Mouse (Mus musculus) lung, adult 18-20 months (tissue): ENCODE results near the gene 4930442H23Rik.
A peak's percentile ranks its signal among the peaks of the same experiment; 100 is the strongest.
"Not testable (repeated sequence)": the region's sequence is repeated elsewhere in the genome, so short reads cannot be mapped to it uniquely, and the experiment has no call there.

Experiments
- DNase-seq, 2 experiments: peaks; one replicate each; pipeline ENCODE4 v3.0.0; 2022; ENCODE audit warnings: mixed read lengths in 2 of 2

The 4930442H23Rik gene

DNA sequence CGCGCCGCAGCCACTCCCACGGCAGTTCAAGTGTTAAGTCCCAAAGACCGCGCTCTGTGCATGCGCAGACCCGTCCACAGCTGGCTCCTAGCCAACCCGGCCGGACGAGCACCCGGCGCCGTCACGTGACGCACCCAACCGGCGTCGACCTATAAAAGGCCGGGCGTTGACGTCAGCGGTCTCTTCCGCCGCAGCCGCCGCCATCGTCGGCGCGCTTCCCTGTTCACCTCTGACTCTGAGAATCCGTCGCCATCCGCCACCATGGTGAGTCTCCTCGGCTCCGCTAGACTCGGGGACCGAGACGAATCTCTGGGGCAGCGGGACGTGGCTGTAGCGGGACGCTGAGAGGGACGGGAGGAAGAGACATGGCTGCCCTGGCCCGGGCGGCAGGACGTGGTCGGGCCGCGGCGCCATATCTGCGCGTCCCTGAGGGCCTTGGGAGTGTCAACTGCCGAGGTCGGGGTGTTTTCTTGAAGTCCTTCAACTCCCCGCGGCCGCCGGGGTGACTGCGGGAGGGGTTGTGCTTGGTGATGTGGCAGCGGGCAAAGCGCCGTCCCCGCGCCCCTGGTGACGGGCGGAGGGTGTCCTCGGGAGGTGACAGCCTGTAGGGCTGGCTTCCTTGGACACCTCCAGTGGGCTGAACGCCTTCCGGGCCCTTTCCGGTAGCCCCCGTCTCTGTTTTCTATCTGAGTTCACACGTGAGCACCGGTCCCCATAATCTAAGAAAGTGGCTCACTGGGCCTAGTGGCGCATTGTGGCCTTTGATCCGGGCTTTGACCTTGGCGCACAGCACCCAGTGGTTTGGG lies 7.0 kb downstream of the 4930442H23Rik start, which contains the start of gene Eef2:
TSS of gene Eef2 (plus strand) at position 166 of the 806 bp plus-strand sequence.
- peak; percentile 98 to 99 for DNase-seq

GRCm38 (mm10) chr10:81175936-81176465 lies 7.6 kb downstream of the 4930442H23Rik start:
- peak in 1 of 2 experiments; percentile 51 for DNase-seq

GRCm38 (mm10) chr10:81175345-81175701 lies 8.3 kb downstream of the 4930442H23Rik start:
- not testable (repeated sequence) for DNase-seq

GRCm38 (mm10) chr10:81174617-81175344 lies 8.9 kb downstream of the 4930442H23Rik start:
- peak; percentile 86 to 90 for DNase-seq

DNA sequence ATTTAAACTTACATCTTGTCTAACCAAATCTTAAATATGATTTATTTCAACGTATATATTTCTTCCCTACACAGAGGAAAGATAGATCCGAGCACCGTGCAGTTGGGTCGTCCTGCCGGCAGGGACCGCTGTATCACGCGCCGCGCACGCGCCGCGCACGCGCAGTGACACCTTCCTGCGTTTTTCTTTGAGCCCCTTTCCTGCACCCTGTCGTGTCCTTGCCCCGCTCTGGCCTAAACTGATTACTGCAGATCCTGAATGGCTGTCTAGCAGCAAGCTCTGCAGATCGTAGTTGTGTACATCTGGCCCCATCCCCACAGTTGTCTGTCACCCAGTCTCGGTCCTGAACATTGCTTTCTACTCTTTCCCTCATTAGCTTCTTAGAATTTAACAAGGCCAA lies 10.5 kb downstream of the 4930442H23Rik start:
- peak; percentile 76 to 78 for DNase-seq

- not testable (repeated sequence) for DNase-seq
These were observed 14.2 kb downstream of the 4930442H23Rik start for GRCm38 (mm10) chr10:81169411-81169900.

DNA sequence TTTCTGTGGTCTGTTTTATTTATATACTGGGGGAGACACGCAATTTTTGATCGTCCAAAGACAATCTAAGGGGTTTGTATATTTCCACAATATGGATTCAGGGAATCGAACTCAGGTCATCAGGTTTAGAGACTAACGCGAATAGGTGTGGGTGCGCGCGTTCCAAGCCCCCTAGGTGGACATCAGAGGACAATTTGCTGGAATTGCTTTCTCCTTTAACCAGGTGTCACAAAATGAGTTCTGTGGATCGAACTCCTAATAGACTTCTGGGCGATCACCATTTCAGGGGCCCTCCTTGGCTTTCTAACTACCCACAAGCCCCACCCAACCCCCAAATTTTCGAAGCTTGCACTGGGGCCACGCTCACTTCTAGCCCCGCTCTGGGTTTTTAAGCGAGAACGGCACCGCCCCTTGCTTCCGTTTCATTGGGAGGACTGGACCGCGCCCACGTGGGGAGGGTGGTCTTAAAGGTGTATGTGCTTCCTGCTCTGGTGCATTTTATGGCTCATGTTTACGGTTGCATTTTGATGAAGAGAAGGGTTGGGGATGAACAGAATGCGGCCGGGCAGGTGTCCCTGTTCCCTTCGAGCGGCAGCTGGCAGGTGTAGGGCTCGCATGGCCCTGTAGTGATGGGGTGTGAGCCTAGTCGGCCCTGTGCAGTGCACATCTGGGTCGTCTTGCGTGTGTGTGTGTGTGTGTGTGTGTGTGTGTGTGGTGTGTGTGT lies 15.0 kb downstream of the 4930442H23Rik start:
- DNase-seq = peak; percentile 90 to 93

DNA sequence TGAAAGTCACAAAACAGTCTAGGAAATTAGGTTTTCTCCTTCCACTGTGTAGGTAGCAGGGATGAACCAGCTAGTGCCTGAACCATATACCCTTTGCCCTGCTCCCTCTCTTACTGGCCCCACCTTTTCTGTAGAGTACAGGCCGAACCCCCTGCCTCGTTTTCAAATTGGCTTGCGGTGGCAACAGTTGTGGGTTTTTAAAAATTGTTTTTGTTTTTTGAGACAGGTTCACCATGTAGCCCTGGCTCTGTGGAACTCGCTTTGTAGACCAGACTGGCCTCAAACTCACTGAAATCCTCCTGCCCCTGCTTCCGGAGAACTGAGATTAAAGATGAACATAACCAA lies 15.6 kb downstream of the 4930442H23Rik start:
- no peak for DNase-seq

- peak; percentile 100 for DNase-seq
These were observed 16.2 kb downstream of the 4930442H23Rik start, which contains the start of gene Pias4 for GRCm38 (mm10) chr10:81167200-81168086. TSS of gene Pias4 (minus strand) at chr10:81167923.

GRCm38 (mm10) chr10:81165118-81165517 lies 18.5 kb downstream of the 4930442H23Rik start:
- DNase-seq = peak in 1 of 2 experiments; percentile 53

- no peak for DNase-seq
These were observed 21.4 kb downstream of the 4930442H23Rik start for GRCm38 (mm10) chr10:81162318-81162652.

DNA sequence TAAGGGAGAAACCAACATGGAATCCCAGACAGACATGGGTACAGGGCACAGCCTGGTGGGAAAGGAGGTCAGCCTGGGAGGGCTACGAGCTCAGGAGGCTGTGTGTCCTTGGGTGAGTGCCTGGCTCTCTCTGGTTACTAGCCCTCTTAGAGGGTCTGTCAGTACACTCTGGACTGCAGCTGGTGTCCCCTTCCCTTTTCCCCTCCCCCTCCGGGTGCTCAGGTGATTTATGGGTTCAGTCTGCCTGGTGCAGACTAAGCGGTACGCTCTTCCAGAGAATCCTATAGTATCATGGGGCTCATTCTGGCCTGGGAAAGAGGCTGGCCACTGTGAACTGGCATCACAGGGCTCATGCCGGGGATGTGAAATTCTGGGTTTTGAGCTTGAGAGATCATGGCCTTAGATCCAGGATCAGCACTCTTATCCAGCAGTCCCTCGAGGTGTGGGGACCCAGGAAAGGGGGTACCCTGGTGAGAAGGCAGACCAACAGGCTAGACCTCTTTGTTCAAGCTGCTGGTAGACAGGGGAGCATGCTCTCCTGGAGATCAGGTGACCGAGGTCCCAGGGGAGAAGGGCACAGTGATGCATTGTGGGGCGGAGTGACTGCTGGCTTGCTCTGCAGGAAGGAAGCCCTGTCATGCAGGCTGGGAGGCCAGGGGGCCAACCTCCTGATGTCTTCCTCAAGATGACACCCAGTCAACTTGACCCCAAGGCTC lies 21.9 kb downstream of the 4930442H23Rik start:
- DNase-seq = no peak

DNA sequence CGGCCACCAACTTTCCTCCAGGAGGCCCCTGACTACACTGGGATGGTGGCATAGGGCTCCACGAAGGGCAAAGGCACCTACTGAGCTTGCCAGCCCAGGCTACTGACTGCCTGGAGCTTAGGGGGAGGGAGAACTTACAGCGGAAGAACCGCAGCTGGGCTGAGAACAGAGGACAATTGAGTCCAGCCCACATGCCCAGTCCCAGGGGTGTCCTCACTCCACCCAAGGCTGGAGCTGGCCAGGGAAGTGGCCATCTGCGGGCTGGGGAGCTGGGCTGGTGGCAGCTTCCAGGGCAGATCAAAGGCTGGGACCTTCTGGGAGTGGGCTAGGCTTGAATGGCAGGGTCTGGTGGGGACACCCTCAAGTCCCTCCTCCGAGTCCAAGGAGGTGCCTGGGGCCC lies 28.9 kb downstream of the 4930442H23Rik start:
- DNase-seq = no peak

DNA sequence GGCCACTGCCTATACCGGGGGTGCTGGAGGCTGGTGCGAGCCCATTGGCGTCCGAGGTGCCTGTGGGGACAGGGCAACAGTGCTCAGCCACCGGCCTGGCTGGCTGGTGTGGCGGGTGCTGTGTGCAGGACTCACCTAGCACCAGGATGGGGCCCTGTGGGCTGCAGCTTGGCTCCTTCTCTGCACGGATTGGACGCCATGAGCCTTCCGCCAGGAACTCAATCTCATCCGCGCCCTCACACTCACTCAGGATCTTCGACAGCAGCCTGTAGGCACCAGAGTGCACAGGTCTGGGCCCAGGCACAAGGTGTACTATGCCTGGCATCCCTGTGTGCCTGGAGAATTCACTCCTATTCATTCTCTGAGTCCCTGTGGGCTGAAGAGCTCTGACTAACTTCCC lies 29.3 kb downstream of the 4930442H23Rik start:
- no peak for DNase-seq

DNA sequence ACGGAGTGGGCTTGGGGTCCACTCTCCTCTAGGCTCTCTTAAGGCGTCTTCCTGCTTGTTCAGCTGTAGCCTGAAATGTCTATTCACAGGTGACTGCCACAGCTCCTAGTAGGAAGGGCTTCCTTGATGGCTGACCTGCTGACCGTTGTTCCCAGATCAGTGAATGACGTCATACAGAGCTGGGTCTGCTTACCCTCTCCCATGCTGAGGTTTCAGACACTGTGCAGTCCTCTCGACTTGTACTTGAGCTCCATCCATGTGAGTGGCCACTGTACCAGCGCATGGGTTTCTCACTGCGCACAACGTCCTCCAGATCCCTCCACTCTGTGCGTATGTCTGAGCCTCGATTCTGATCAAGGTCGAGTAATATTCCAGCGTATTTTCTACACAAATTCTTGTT lies 31.0 kb downstream of the 4930442H23Rik start:
- no peak for DNase-seq

DNA sequence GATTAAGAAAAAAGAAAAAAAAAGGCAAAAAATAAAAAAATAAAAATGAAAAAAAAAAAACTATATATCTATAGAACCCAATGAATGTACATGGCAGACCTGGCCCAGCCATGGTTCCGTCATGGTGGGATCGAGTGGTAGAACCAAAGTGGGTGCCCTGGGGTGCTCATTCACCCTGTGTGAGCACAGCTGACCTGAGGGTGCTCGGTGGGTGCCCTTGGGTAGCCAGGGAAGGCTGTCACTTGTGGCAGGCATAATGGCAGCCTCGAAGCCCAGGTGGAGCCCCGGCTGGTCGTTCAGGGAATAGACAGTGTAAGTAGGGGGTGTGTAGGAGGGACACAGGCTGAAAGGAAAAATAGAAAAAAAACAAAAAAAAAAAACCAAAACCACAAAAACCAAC lies 32.4 kb downstream of the 4930442H23Rik start:
- no peak for DNase-seq

DNA sequence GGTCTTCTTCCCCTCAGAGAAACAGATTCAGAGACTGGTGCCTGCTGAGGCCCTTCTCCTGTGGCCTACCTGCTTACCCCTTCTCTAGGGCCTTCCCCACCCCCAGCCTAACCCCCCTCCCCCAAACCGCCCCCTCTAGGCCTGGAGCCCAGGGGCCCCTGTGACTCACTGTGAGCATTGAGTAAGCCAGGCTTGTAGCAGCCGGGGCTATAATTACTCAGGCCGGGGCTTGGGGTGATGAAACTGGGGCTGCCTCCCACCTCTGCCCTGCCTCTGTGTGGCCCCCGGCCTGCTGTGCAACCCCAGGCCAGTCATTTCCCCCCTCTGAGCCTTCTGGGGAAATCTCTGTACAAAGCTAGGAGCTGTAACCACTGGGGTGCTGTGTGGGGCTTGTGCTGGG lies 37.4 kb downstream of the 4930442H23Rik start:
- no peak for DNase-seq

GRCm38 (mm10) chr10:81145778-81146177 lies 37.9 kb downstream of the 4930442H23Rik start:
- DNase-seq = no peak

- DNase-seq = no peak
These were observed 38.3 kb downstream of the 4930442H23Rik start for GRCm38 (mm10) chr10:81145307-81145706.

DNA sequence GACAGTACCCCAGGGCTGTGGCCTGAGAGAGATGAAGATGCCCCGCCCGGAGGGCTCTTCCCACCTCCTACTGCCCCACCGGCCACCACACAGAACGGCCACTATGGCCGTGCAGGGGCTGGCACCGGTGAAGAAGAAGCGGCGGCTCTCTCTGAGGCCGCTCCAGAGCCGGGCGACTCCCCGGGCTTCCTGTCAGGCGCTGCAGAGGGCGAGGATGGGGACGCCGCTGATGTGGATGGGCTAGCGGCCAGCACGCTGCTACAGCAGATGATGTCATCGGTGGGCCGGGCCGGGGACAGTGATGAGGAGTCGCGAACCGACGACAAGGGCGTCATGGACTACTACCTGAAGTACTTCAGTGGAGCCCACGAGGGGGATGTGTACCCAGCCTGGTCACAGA lies 39.0 kb downstream of the 4930442H23Rik start:
- DNase-seq = peak; percentile 62 to 67

DNA sequence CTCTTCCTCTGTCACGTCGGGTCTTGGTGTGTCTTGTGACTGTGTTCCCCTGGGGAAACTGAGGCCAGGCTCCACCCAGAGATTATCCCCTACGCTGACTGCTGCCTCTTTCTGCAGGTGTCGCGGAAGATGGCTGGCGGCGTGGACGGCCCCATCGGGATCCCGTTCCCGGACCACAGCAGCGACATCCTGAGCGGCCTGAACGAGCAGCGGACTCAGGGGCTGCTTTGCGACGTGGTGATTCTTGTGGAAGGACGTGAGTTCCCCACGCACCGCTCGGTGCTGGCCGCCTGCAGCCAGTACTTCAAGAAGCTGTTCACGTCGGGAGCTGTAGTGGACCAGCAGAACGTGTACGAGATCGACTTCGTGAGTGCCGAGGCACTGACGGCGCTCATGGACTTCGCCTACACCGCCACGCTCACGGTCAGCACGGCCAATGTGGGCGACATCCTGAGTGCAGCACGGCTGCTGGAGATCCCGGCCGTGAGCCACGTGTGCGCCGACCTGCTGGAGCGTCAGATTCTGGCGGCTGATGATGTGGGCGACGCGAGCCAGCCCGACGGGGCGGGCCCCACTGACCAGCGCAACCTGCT lies 39.7 kb downstream of the 4930442H23Rik start:
- DNase-seq = no peak
